Mouse (Mus musculus) liver, postnatal 0 days (tissue): ENCODE data around the gene Spred2. TPM values are rescaled to one million over a fixed set of nuclear protein-coding genes. Genes with fewer than 3 reads are reported as not detected.

Experiments
- ATAC-seq: fragments of 200-750 bp; cut with Nextera tagmentation; 2 replicates; pipeline ENCODE4 v1.8.0; 2017; ENCODE audit warnings: mild to moderate bottlenecking, moderate library complexity
- DNase-seq: peaks from one replicate; pipeline ENCODE4 v3.0.0-alpha.2; 2016
- H3K27ac ChIP-seq: fragments of 300-500 bp; sonication (generic); 2 replicates; pipeline ENCODE4 v1.5.1; 2014; ENCODE audit warnings: antibody characterized with exemption, moderate library complexity, mild to moderate bottlenecking, low read depth
- H3K27me3 ChIP-seq: fragments of 300-500 bp; sonication (generic); 2 replicates; pipeline ENCODE4 v1.6.1; 2014; ENCODE audit warnings: low read length, control low read depth, mixed read lengths; ENCODE audit not compliant: insufficient read depth
- H3K36me3 ChIP-seq: fragments of 300-500 bp; sonication (generic); replicated peaks from 2 replicates; pipeline ENCODE4 v1.6.1; 2014; ENCODE audit warnings: mild to moderate bottlenecking, control low read depth, low read length, moderate library complexity, mixed read lengths; ENCODE audit not compliant: insufficient read depth
- H3K4me1 ChIP-seq: fragments of 300-500 bp; sonication (generic); 2 replicates; pipeline ENCODE4 v1.6.1; 2014; ENCODE audit warnings: antibody characterized with exemption, mild to moderate bottlenecking, control low read depth; ENCODE audit not compliant: insufficient read depth
- H3K4me2 ChIP-seq: fragments of 300-500 bp; sonication (generic); 2 replicates; pipeline ENCODE4 v1.6.1; 2014; ENCODE audit warnings: low read depth, mild to moderate bottlenecking, low read length, moderate library complexity, mixed read lengths
- H3K4me3 ChIP-seq: fragments of 300-500 bp; sonication (generic); 2 replicates; pipeline ENCODE4 v1.5.1; 2014; ENCODE audit warnings: low read depth, low read length
- H3K9ac ChIP-seq: fragments of 300-500 bp; sonication (generic); replicated peaks from 2 replicates; pipeline ENCODE4 v1.6.1; 2014; ENCODE audit warnings: mild to moderate bottlenecking, moderate library complexity
- H3K9me3 ChIP-seq: fragments of 300-500 bp; sonication (generic); 2 replicates; pipeline ENCODE4 v1.6.1; 2016; ENCODE audit warnings: mild to moderate bottlenecking, control low read depth, low read length, mixed read lengths
- CTCF ChIP-seq: sonication (generic); IDR thresholded peaks from 2 replicates; pipeline ENCODE4 v1.5.1; 2016; ENCODE audit warnings: antibody characterized with exemption, low read depth
- EP300 ChIP-seq: IDR thresholded peaks from 2 replicates; pipeline ENCODE4 v1.6.1; 2016; ENCODE audit warnings: antibody characterized with exemption, low read depth, mild to moderate bottlenecking
- WGBS: fragments of 180-500 bp; shearing (Covaris S2); extraction: QIAGEN DNeasy Blood & Tissue Kit; methylation state at CpG from one replicate; pipeline ENCODE4 v1.1.7; 2014; ENCODE audit not compliant: insufficient replicate concordance; 5-methylcytosine and 5-hydroxymethylcytosine counted together
- polyA plus RNA-seq: library from polyadenylated mRNA; unstranded; fragments of >200 nt; fragmentation: Nextera tagmentation; extraction: Ambion mirVana; gene quantifications from 2 replicates; pipeline ENCODE4 v1.2.1, GENCODE M21; 2015

Gene Spred2
- polyA plus RNA-seq, 1 experiment from 2014 or later = 1.3 TPM

DNA sequence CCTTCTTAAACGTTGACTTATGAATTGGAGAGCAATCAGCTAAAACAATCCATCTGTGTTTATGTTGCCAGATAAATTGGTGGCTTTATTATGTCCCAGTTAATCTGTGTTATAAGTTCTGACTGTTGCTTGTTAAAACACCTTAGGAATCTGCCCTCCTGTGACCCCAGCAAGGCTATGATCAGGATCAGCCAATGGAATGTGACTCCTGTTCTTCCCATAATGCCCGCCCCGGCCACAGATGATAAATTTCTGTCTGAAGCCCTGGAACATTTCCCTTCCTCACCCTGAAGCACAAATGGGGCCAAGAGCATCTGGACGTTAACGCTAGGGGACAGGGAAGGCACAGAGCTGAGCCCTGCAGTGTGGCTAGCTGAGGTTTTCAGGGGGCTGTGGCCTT lies 45.4 kb downstream of the Spred2 start:
- Histone ChIP-seq H3K4me1 (peaks cover 30% of the 10 kb centered on the region), H3K36me3 (no peaks in the 10 kb centered on the region), H3K9me3 (no peaks in the 10 kb centered on the region), H3K4me3 (no peak overlapping the region), H3K27ac (no peak overlapping the region), H3K4me2 (no peak overlapping the region), H3K27me3 (no peaks in the 10 kb centered on the region), H3K9ac (no peak overlapping the region)
- TF ChIP-seq EP300 = no peak
- no peak for TF ChIP-seq CTCF
- no peak for ATAC-seq
- no peak for DNase-seq
- WGBS = 63% methylated on average over 5 of the region's 5 CpGs

DNA sequence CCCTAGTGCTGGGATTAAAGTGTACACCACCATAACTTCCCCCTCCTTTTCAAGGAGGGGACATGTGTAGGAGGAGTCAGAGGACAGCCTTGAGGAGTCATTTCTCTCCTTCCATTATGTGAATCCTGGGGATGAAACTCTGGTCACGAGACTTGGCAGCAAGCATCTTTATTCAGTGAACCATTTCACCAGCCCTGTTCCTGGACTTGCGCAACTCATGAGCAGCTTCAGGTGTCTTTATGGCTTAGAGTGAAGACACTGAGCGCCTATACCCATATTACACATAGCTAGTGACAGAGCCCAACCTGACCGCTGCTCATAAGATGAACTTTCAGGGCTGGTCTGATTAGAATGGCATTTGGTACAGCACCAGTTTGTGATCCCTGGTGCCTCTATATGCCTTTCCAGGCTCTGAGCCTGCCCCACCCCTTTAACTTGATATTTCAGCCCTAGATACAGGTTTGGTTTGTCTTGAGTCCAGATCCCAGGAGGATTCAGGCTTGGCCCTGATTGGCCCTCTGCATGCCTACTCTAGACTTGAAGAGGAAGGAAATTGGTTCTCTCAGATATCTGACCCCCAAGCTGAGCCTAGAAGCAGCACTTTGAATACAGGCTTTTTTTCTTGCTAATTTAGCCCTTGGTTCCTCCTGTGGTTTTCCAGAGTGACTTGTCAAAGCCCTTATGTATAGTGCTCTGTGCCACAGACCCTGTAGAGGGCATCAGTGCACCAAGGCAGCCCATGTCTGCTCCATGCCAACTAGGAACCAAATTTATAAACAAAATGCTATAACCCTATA lies 48.0 kb downstream of the Spred2 start:
- 75% methylated on average over 4 of the region's 4 CpGs for WGBS
- no peak for DNase-seq

DNA sequence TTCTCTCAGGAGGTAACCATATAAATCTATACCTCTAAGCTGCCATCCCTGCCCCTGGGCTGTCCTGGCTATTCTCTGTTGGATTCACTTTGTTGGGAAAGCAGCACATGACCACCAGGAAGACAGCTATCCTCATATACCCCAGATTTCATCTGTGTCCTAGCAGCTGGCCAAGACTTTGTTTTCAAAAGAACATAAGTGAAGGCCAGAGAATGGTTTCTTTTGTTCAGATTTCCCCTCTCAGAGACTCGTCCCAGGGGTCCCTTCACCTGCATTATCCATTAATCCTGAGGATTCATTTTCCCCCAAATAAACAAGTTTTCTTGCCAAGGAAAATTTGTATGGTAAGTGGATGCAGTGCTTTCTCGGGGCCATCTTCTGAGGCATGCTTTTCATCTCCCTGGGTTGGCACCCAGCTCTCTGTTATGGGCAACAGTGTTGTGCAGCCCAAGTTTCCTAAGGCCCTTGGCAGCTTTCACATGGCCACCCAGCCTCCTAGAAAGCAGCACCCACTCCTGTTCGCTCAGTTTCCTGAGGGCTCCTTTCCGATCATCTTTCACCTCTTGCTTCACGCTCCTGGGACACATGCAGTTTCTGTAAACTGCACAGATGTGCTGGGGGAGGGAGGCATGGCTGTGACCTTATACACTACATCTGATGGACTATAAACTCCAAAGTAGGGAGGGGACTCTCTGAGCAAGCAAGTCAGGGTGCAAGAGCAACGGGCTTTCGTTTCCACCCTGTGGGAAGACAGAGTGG lies 49.0 kb downstream of the Spred2 start:
- H3K9ac ChIP-seq = no peak overlapping the region
- no peaks in the 10 kb centered on the region for H3K9me3 ChIP-seq
- H3K36me3 ChIP-seq = no peaks in the 10 kb centered on the region
- DNase-seq (no peak), ATAC-seq (peak; percentile 38; the same call in 1 of the 2 replicates)
- peaks cover 13% of the 10 kb centered on the region; the same call in 1 of the 2 replicates for H3K4me1 ChIP-seq
- H3K4me2 ChIP-seq = no peak overlapping the region
- TF ChIP-seq CTCF (no peak), EP300 (no peak)
- no peak overlapping the region for H3K4me3 ChIP-seq
- no peaks in the 10 kb centered on the region for H3K27me3 ChIP-seq
- H3K27ac ChIP-seq = no peak overlapping the region
- 71% methylated on average over 7 of the region's 7 CpGs for WGBS

More for the DNA sequence above, 48.0 kb downstream of the Spred2 start:
- no peak for TF ChIP-seq EP300
- peak; percentile 60 for TF ChIP-seq CTCF
- Histone ChIP-seq H3K9ac (no peak overlapping the region), H3K9me3 (no peaks in the 10 kb centered on the region), H3K27ac (no peak overlapping the region), H3K4me2 (no peak overlapping the region), H3K36me3 (no peaks in the 10 kb centered on the region), H3K27me3 (no peaks in the 10 kb centered on the region), H3K4me1 (peaks cover 10% of the 10 kb centered on the region; the same call in 1 of the 2 replicates), H3K4me3 (no peak overlapping the region)
- ATAC-seq = peak; percentile 48; the same call in 1 of the 2 replicates

DNA sequence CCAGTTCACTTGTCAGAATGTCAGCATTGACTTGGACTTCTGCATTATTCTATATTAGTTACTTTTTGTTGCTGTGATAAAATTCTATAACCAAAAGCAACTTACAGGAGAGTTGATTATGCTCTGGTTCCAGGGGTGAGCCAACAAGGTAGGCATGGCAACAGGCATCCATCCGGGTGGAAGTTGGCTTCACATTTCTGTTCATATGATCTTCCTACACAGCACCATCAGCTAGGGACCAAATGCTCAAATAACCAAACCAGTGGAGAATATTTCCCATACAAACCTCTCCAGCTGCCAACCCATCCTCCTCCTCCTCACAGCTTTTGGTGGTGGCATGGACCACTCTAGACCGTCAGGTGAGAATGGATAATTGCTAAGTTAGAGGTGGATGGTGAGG lies 51.9 kb downstream of the Spred2 start:
- no peak overlapping the region for H3K4me2 ChIP-seq
- H3K27me3 ChIP-seq = no peaks in the 10 kb centered on the region
- H3K27ac ChIP-seq = no peak overlapping the region
- 89% methylated on average over 2 of the region's 2 CpGs for WGBS
- H3K9ac ChIP-seq = no peak overlapping the region
- H3K36me3 ChIP-seq = no peaks in the 10 kb centered on the region
- ATAC-seq = no peak
- H3K9me3 ChIP-seq = no peaks in the 10 kb centered on the region
- no peak for TF ChIP-seq CTCF
- TF ChIP-seq EP300 = no peak
- no peak overlapping the region for H3K4me3 ChIP-seq
- DNase-seq = no peak
- peaks cover 19% of the 10 kb centered on the region; the same call in 1 of the 2 replicates for H3K4me1 ChIP-seq

DNA sequence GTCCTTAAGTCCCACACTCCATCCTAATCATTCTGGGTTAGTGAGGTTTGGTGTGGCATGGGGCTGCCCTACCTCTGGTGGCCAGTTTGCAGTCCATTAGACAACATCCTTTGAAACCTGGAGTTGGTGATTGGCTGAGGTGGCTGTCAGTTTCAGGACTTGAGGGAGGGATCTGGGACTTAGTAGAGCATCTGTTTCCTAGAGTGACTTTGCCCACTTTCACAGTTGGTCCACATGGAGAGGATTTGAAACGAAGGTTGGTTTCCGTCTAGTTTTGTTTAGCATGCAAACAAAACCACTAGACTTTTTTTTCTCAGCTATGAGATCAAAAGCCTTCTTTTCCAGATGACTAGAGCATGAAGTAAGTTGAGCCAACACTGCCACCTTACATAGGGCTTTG lies 53.5 kb downstream of the Spred2 start:
- TF ChIP-seq EP300 (no peak), CTCF (no peak)
- no peaks in the 10 kb centered on the region for H3K36me3 ChIP-seq
- H3K9ac ChIP-seq = no peak overlapping the region
- DNase-seq = no peak
- 58% methylated on average over 2 of the region's 2 CpGs for WGBS
- no peak; the same call in 1 of the 2 replicates for ATAC-seq
- no peaks in the 10 kb centered on the region for H3K9me3 ChIP-seq
- H3K4me3 ChIP-seq = no peak overlapping the region
- H3K4me1 ChIP-seq = peaks cover 17% of the 10 kb centered on the region; the same call in 1 of the 2 replicates
- H3K4me2 ChIP-seq = no peak overlapping the region
- no peaks in the 10 kb centered on the region for H3K27me3 ChIP-seq
- H3K27ac ChIP-seq = no peak overlapping the region

DNA sequence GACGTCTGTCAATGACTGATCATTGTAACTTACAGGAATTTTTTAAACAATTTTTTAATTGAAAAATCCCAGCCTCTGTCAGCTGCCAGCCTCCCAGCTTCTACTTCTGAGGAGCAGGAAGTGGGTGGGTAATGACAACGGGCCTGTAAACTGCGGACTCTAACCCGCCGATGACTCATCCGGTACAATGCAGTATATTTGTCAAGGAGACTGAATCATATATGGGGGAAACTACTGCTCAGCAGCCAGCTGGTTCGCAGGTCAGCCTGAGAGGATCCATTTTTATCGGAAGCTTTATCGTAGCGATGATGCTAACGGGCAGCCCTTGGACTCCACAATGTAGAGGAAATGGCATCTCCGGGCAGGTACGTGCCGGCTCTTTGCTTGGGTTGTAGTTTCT lies 55.2 kb downstream of the Spred2 start:
- WGBS = 28% methylated on average over 14 of the region's 14 CpGs
- no peaks in the 10 kb centered on the region for H3K27me3 ChIP-seq
- H3K36me3 ChIP-seq = no peaks in the 10 kb centered on the region
- DNase-seq (no peak), ATAC-seq (peak; percentile 78)
- H3K4me1 ChIP-seq = peaks cover 13% of the 10 kb centered on the region; the same call in 1 of the 2 replicates
- TF ChIP-seq EP300 (no peak), CTCF (no peak)
- H3K4me3 ChIP-seq = no peak overlapping the region
- H3K9ac ChIP-seq = 0 out of 2 replicates have a peak overlapping the region, but pooled peaks have one; percentile 18
- H3K4me2 ChIP-seq = peak overlapping the region; percentile 51
- peak overlapping the region; percentile 59 for H3K27ac ChIP-seq
- H3K9me3 ChIP-seq = no peaks in the 10 kb centered on the region
